Mouse (Mus musculus) c-Kit-positive CD71-positive TER-119-positive erythroid progenitor cells, embryonic 14.5 days (primary cell): ENCODE results near the gene Gm2832.
"Not testable (repeated sequence)": the region's sequence is repeated elsewhere in the genome, so short reads cannot be mapped to it uniquely, and the experiment has no call there.

ENCODE experiments used
- DNase-seq: peaks from one replicate; pipeline ENCODE4 v3.0.0-alpha.2; 2013; ENCODE audit warnings: low spot score

Gm2832 gene

DNA sequence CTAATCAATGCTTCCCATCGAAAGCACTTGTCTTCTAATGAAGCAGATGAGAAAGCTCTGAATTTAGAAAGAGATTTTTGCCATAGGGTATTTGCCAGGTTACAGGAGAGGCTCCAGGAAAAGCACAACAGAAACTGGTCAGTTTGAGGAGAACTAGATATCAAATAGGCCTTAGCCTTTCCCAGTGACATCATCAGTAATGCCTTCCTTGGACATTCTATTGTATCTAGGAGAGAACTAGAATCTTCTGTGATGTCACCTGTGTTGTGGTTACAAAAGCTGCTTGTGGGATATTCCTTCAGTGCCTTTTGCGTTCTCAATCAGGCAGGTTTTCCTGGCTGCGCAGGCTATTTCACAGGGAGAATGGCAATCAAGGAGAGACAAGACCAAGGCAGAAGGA, at the start of gene Gm2832:
Gene Gm2832, plus strand, starts transcription at position 301 of the 400 bp plus-strand sequence.
- not testable (repeated sequence) for DNase-seq

DNA sequence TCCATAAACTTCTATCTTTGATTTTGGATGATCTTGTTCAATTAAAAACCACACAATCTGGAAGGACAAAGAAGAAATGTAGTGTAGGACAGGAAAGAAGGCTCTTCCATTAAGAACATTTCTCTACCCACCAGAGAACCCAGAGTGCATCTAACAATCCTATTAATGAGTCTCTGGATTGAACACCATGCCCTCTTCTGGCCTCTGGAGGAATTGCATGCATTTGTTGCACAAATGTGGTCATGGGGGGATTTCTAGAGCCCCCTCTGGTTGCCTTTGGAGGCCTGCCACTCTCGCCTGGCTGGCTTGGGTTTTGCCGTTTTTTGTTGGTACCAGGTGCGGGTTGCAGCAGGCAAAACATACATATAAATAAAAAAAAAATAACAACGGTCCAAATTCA, 15.3 kb upstream of the Gm2832 start:
- DNase-seq: not testable (repeated sequence)

DNA sequence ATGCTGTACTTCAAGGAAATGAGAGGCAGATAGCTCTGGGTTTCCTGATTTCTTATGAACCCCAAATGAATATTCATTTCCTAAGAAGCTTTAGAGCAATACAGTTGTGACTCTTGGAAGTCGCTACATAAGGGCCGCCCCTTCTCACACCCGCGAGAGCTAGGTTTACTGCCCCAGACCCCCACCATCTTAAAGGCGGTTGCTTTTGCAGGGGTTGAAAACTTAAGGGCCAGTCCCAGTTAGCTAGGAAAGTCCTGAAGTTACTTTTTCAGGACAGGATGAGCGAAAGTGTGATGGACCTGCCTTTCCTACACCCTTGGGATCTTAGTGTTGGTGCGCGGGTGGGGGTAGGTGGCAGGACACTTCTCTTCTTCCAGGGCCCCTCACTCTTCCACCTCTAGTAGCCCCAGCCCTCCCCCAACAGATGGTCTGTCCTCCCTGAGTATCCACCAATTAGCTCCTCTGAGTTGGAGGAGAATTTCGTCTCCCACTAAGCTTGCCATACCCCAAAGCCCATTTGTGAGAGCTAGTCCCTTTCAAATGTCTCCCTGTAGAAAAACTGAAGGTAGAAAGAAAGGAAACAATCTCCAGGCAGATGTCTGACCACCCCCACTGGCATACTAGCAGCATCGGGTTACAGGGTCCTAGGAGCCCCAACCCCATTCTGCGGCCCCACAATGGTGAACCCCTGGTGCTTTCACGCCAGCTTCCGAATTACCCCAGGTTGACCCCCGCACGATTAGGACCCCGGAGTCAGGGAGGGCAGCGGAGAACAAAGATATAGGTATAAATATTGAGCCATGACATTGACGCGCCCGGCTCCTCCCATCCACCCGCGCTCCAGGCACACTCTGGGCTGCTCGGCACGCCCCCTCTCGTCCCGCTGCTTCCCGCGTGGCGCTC, 14.5 kb upstream of the Gm2832 start:
- DNase-seq: not testable (repeated sequence)

DNA sequence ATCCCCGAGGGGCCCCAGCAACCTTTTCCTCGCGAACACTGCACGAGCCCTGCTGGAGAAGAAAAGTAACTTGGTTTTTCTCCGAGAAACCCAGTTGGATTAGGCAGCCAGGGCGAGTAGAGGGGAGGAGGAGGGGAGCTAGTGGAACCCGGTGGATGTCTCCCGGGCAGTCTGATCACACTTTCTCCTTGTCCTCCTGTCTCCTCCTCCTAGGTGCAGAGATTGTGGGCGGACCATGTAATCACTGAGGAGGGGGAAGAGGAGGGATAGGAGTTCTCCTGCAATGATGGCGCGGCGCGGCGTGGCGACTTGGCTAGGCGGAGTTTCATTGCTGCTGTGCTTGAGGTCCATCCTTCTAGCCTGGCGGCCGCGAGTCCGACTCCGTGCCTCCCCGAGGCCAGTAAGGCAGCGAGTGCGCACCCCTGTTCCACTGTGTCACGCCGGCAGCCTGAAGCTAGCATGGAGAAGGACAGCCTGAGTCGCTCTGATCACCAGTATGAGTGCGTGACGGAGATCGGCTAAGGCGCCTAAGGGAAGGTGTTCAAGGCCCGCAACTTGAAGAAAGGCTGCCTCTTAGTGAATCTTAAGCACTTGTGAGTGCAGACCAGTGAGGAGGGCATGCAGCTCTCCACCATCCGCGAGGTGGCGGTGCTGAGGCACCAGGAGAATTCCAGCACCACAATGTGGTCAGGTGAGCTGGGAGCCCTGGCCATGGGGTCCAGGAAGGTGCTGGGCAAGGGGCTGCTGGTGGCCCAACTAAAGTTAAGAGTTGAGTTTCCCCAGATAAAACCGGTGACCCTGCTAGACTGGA, 13.6 kb upstream of the Gm2832 start:
- not testable (repeated sequence) for DNase-seq

DNA sequence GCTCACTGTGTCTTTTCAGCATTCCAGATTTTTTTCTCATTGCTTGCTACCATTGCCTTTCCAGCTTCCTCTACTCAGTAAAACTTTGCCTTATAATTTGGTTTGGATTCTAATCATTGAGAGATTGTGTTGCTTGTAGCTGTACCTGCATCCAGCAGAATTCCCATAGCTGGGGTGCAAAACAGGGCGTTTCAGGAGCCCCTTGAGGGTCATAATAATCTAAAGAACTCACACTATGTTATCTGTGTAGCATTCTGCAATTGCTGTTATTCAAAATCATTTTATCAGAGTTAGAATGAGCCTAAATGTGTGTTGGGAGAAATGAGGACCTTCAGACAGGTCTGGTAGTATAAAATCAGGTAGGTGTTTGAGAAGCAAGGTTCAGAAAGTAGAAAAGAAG, 7.4 kb downstream of the Gm2832 start:
- DNase-seq: not testable (repeated sequence)
